Mouse (Mus musculus): ENCODE measurements around the gene Eya3. TPM values are rescaled to one million over a fixed set of nuclear protein-coding genes. Genes with fewer than 3 reads are reported as not detected.
A peak's percentile ranks its signal among the peaks of the same experiment; 100 is the strongest.

Gene Eya3
- total RNA-seq, 2 experiments from 2014 or later, result 22.1 to 23.8 TPM

- no peak for DNase-seq (ENCODE audit: extremely low spot score in 1 of 2, low spot score in 2 of 2)
- intact Hi-C loops (cut with DNase I), result loop anchor here (2.0 kb wide), 1 partner anchor 91 kb away; no protein-coding TSS in a partner anchor
These were observed 2.8 kb upstream of the Eya3 start for GRCm38 (mm10) chr4:132635971-132636370.

GRCm38 (mm10) chr4:132636554-132636953 lies 2.2 kb upstream of the Eya3 start:
- DNase-seq (ENCODE audit: extremely low spot score in 1 of 2, low spot score in 2 of 2), result no peak
- intact Hi-C loops (cut with DNase I), result loop anchor here (2.0 kb wide), 1 partner anchor 92 kb away; no protein-coding TSS in a partner anchor

DNA sequence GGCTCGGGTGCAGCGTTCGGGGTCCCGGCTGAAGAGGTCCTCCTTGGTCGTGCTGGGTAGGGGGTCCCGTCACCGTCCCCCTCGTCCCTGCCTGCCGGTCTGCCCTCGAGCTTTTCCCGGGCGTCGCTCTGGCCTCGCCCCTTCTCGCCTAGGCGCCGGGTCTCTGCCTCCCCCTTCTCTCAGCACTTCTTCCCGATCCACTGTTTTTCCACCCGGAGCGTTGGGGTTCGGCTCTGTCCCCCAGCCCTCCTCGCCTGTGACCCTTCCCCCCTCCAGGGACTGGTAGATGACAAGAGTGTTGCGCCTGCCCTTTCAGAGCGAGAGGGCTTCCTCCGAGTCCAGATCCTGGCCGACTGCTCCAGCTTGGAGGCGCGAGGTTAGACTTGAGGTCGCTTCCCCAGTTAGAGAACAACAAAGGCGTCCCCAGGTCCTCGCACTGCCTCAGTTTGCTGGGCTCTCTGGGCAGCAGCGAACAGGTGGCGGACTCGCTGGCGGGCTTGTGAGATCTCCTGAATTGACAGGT lies 465 bp downstream of the Eya3 start:
- DNase-seq (ENCODE audit: extremely low spot score in 1 of 2, low spot score in 2 of 2), result no peak
- intact Hi-C loops (cut with DNase I), result no loop called here

DNA sequence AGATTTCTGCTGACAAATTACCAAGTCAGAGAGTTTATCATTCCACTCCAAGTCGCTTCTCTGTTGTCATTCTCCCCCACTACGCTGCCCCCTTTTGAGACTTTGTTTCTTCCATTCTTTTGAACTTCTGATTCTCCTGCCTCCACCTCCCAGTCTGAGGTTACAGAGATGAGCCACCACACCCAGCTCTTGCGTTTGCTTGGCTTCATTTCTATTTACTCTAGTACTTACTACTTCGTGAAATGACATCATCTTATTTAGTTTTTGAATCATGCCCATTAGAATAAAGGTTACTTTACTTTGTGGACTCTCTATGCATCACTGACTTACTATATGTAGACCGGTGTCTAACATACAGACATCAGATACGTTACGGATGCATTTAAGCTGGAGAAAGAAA lies 8.7 kb downstream of the Eya3 start:
- no peak for DNase-seq (ENCODE audit: extremely low spot score in 1 of 2, low spot score in 2 of 2)
- intact Hi-C loops (cut with DNase I), result no loop called here

GRCm38 (mm10) chr4:132649271-132649999 lies 10.6 kb downstream of the Eya3 start:
- intact Hi-C loops (cut with DNase I), result no loop called here
- no peak for DNase-seq (ENCODE audit: extremely low spot score in 1 of 2, low spot score in 2 of 2)

- peak in 1 of 2 experiments; percentile 26 for DNase-seq (ENCODE audit: extremely low spot score in 1 of 2, low spot score in 2 of 2)
- intact Hi-C loops (cut with DNase I), result no loop called here
These were observed 14.1 kb downstream of the Eya3 start for GRCm38 (mm10) chr4:132652842-132653241.

GRCm38 (mm10) chr4:132653799-132654198 lies 15.0 kb downstream of the Eya3 start:
- intact Hi-C loops (cut with DNase I), result no loop called here
- DNase-seq (ENCODE audit: extremely low spot score in 1 of 2, low spot score in 2 of 2), result no peak

DNA sequence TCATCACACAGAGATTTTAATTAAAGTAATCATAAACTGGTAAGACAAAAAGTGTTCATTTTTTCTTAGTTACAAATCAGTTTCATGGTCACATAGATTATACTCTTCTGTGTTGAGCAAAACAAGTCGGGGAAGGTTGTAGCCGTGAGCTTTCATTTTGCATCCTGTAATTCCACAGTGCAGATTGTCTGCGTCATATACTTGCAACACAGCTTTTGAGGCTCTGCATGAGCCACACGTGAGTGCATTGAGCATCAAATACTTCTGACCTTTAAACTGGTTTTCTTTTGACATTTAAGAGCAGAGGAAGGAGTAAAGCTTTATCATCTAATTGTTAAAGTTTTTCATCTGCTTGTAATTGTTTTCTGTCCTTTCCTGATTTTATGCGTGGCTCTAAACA lies 16.5 kb downstream of the Eya3 start:
- intact Hi-C loops (cut with DNase I), result no loop called here

DNA sequence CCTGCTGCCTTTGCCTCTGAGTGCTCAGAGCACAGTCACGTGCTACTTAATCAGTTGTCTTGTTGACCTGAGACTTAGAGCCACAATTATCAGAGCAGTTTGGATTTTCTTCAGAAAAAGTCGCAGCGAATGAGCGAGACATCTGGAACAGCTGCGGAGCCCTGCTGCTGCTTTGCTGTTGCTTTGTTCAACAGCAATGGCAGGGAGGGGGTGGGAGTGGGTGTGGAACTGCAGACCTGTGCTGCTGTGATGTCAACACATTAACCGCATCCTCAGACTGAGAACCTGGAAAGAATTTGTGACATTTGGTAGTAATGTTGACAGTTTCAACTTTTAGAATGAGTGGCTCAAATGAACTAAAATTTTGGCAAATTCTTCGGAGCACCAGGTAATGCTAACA lies 20.3 kb downstream of the Eya3 start:
- no peak for DNase-seq (ENCODE audit: extremely low spot score in 1 of 2, low spot score in 2 of 2)
- intact Hi-C loops (cut with DNase I), result no loop called here

More for the DNA sequence above, 16.5 kb downstream of the Eya3 start:
- DNase-seq (ENCODE audit: extremely low spot score in 1 of 2, low spot score in 2 of 2), result no peak

DNA sequence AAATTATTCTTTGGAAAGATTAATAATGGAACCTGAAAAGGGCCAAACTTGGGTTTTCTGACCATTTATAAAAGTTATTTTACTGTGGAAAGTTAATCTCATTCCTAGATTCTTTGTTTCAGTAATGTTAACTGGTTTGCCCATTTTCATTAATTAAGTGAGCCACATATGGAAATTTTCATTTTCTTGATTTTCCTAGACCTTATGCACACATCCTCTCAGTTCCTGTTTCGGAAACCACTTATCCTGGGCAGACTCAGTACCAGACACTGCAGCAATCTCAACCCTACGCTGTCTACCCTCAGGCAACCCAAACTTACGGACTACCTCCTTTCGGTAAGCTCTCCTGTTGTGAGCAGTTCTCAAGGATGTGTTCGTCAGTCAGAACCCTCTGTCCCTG lies 33.9 kb downstream of the Eya3 start:
- DNase-seq (ENCODE audit: extremely low spot score in 1 of 2, low spot score in 2 of 2), result no peak
- intact Hi-C loops (cut with DNase I), result no loop called here

DNA sequence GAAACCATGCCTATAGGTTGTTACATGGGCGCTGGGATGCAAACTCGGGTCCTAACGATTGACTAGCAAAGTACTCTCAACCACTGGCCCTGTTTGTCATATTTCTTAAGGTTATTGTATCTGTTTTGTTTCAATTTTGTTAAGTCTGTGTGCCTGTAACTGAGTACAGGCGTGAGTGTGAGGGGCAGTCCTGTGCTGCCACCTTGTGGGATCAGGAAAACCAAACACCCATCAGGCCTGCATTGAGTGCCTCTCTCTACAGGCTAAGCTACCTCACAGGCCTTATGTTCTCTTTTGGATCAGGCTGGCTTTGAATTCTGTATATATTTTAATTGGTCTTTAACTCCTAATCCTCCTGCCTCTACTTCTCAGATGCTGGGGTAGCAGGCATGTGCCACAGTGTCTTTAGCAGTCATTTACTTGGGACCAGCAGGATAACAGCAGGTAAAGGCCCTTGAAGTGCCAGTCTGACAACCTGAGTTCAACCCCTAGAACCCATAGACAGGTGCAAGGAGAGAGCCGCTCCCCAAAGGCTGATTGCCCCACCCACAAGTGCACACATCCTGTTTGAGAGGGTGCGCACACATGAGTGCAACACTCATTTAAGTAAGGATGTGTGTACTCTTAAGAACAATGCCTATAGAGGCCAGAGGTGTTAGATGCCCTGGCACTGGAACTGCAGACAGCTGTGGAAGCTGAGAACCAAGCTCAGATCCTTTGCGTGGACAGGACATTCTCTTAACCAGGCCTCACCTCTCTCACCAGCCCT lies 38.2 kb downstream of the Eya3 start:
- intact Hi-C loops (cut with DNase I), result no loop called here

DNA sequence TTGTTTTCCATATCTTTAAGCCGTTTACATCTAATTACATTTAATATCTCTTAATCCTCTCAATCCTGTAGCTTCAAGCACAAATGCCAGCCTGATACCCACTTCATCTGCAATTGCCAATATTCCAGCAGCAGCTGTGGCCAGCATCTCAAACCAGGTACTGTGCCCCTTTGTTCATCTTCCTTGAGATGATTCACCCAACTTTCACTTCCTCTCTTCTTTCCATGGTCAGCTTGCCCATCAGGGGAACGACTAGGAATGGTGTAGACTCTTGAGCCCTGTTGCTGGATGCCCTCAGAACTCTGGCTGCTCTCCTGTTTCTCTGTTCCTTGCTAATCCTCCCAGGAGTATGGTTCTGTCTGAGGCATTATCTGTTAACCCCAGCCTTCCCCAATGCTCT lies 50.8 kb downstream of the Eya3 start:
- DNase-seq (ENCODE audit: extremely low spot score in 1 of 2, low spot score in 2 of 2), result no peak
- intact Hi-C loops (cut with DNase I), result no loop called here

More for the DNA sequence above, 38.2 kb downstream of the Eya3 start:
- peak in 1 of 2 experiments; percentile 25 for DNase-seq (ENCODE audit: extremely low spot score in 1 of 2, low spot score in 2 of 2)

DNA sequence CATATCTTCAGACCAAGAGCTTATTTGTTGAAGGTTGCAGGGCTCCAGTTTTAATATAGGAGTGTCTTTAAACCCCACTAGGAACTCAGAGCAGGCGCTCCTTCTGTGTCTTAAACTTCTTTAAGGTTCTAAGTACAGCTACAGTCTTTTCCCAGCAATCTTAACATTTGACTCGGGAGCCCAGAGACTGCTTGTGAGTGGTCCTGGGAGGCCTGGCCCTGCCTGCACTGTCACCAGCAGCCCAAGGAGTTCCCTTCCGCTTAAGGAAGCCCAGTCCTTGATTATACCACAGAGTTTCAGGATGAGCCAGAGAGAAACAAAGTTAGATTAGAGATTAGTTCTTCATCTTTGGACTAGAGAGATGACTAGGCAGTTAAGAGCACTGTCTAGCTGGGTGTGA lies 54.6 kb downstream of the Eya3 start:
- no peak for DNase-seq (ENCODE audit: extremely low spot score in 1 of 2, low spot score in 2 of 2)
- intact Hi-C loops (cut with DNase I), result no loop called here

DNA sequence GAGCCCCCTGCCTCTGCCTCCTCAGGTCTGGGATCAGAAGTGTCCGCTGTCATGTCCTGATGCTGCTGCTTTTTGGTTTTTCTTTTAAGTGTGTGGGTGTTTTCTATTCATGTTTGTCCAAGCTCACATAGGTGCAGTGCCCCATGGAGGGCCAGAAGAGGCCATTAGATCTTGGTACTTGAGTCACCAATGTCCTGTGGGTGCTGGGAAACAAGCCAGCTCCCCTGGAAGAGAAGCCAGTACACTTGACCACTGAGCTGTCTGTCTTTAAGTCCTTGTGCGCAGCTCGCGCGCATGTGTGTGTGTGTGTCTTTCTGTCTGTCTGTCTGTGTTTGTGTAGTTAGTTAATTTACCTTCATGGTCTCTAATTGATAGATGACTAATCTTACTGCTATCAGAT lies 63.3 kb downstream of the Eya3 start:
- DNase-seq (ENCODE audit: extremely low spot score in 1 of 2, low spot score in 2 of 2), result no peak
- intact Hi-C loops (cut with DNase I), result no loop called here

DNA sequence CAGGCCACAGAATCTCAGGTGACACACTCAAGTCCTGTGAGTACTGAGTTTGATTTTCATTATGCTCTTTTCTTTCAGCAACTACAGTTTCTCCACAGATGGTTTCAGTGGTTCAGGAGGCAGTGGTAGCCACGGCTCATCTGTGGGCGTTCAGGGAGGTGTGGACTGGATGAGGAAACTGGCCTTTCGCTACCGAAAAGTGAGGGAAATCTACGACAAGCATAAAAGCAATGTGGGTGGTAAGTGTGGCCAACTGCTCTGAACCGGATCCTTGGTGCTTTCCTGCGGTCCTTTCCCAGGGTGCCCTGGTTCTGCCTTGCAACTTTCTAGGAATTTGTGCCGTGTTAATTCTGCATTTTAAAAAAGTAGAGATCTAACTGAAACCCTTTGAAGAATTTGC lies 68.1 kb downstream of the Eya3 start:
- intact Hi-C loops (cut with DNase I), result no loop called here
- DNase-seq (ENCODE audit: extremely low spot score in 1 of 2, low spot score in 2 of 2), result no peak

DNA sequence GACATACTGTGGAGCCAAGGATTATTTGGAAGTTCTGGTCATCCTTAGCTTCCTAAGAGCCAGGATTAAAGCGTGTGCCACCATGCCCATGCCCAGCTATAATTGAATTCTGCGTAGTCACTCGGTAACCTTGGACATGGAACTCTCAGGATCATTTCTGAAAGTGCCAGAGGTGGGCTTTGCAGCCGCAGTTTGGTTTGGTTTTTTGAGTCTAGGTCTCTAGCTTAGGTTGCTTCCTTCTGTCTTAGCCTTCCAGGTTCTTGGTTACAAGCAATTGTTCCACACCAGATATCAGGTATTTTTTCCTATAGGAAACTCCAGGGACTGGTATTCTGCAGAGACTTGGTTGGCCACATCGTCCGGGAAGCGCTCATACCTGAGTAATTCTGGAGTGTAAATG lies 74.4 kb downstream of the Eya3 start:
- intact Hi-C loops (cut with DNase I), result loop anchor here (10.0 kb wide), 1 partner anchor 112 kb away; no protein-coding TSS in a partner anchor
- no peak for DNase-seq (ENCODE audit: extremely low spot score in 1 of 2, low spot score in 2 of 2)

GRCm38 (mm10) chr4:132718251-132718650 lies 79.5 kb downstream of the Eya3 start:
- intact Hi-C loops (cut with DNase I), result loop anchor here (10.0 kb wide), 1 partner anchor 107 kb away; no protein-coding TSS in a partner anchor
- no peak for DNase-seq (ENCODE audit: extremely low spot score in 1 of 2, low spot score in 2 of 2)

GRCm38 (mm10) chr4:132728233-132728632 lies 89.4 kb downstream of the Eya3 start:
- intact Hi-C loops (cut with DNase I), result no loop called here
- no peak for DNase-seq (ENCODE audit: extremely low spot score in 1 of 2, low spot score in 2 of 2)

GRCm38 (mm10) chr4:132731616-132732015 lies 92.8 kb downstream of the Eya3 start:
- intact Hi-C loops (cut with DNase I), result no loop called here
- no peak for DNase-seq (ENCODE audit: extremely low spot score in 1 of 2, low spot score in 2 of 2)

DNA sequence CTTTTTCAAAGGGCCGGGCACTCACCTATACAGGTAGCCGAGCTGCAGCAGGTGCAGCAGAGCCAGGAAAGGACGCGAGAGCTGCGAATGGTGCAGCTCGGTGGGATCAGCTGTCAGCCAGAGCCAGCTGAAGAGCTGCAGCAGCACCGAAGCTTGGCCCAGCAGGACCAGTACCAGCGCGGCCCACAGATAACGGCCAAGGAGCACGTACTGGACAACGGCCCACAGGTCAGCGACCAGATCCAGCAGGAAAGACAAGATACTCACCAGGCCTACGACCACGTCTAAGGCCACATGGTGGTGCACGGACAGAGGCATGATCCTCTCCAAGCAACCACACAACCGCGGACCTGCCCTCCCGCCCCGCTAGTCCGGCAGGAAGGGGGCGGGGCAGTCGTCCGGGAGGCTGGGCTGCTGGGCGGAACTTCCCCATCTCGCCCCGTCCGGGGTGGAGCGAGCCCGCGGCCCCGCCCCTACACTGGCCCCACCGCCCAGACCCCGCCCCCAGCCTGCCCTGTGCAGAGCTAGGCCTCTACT lies 93.4 kb downstream of the Eya3 start, which contains the start of gene Xkr8:
TSS of gene Xkr8 (minus strand) at position 399 of the 537 bp plus-strand sequence.
- DNase-seq (ENCODE audit: extremely low spot score in 1 of 2, low spot score in 2 of 2), result peak; percentile 45 to 95
- intact Hi-C loops (cut with DNase I), result no loop called here
